Mouse (Mus musculus) adrenal gland, adult (tissue): Measurements from ENCODE around the gene Dscam.

Experiments used
- DNase-seq, 2 experiments: peaks; one replicate each; pipeline ENCODE4 v3.0.0; 2022 to 2023; ENCODE audit warnings: low spot score in 1 of 2; ENCODE audit not compliant: inconsistent age in 2 of 2

Gene Dscam

GRCm38 (mm10) chr16:97170513-97171081 is at the start of gene Dscam:
Dscam (minus strand) TSS chr16:97170752.
- no peak for DNase-seq

- no peak for DNase-seq
Measured at GRCm38 (mm10) chr16:97219381-97219780, 48.8 kb upstream of the Dscam start.

- no peak for DNase-seq
Measured at GRCm38 (mm10) chr16:97209997-97210396, 39.4 kb upstream of the Dscam start.

GRCm38 (mm10) chr16:97208276-97208675 is 37.7 kb upstream of the Dscam start:
- no peak for DNase-seq

- no peak for DNase-seq
Measured at GRCm38 (mm10) chr16:97204090-97204489, 33.5 kb upstream of the Dscam start.

- DNase-seq, result no peak
Measured at GRCm38 (mm10) chr16:97203554-97203953, 33.0 kb upstream of the Dscam start.

GRCm38 (mm10) chr16:97194630-97195029 is 24.1 kb upstream of the Dscam start:
- no peak for DNase-seq

- no peak for DNase-seq
Measured at GRCm38 (mm10) chr16:97194179-97194578, 23.6 kb upstream of the Dscam start.

- DNase-seq, result no peak
Measured at GRCm38 (mm10) chr16:97192296-97192695, 21.7 kb upstream of the Dscam start.

GRCm38 (mm10) chr16:97190604-97191003 is 20.1 kb upstream of the Dscam start:
- no peak for DNase-seq

- no peak for DNase-seq
Measured at GRCm38 (mm10) chr16:97171500-97171899, 948 bp upstream of the Dscam start.

GRCm38 (mm10) chr16:97169901-97170512 is 545 bp downstream of the Dscam start:
- no peak for DNase-seq

- DNase-seq, result no peak
Measured at GRCm38 (mm10) chr16:97168614-97169013, 1.9 kb downstream of the Dscam start.

GRCm38 (mm10) chr16:97168030-97168429 is 2.5 kb downstream of the Dscam start:
- DNase-seq, result no peak

GRCm38 (mm10) chr16:97166166-97166565 is 4.4 kb downstream of the Dscam start:
- no peak for DNase-seq

GRCm38 (mm10) chr16:97165444-97166121 is 5.0 kb downstream of the Dscam start:
- peak; percentile 42 to 79 for DNase-seq

GRCm38 (mm10) chr16:97158279-97158678 is 12.3 kb downstream of the Dscam start:
- no peak for DNase-seq

GRCm38 (mm10) chr16:97144544-97145194 is 25.9 kb downstream of the Dscam start:
- DNase-seq, result no peak

GRCm38 (mm10) chr16:97141943-97142342 is 28.6 kb downstream of the Dscam start:
- no peak for DNase-seq

GRCm38 (mm10) chr16:97135003-97135827 is 35.3 kb downstream of the Dscam start:
- no peak for DNase-seq

GRCm38 (mm10) chr16:97127296-97127695 is 43.3 kb downstream of the Dscam start:
- no peak for DNase-seq
